Mouse (Mus musculus) bone marrow, adult 2 months (tissue): ENCODE measurements around the gene E2f2. TPM values are rescaled to one million over a fixed set of nuclear protein-coding genes. Genes with fewer than 3 reads are reported as not detected.

Experiments
- H3K27ac ChIP-seq: fragments of 200-500 bp; 2 replicates; pipeline ENCODE4 v1.5.1; 2012; ENCODE audit warnings: low read depth, mild to moderate bottlenecking, control low read depth, inconsistent platforms, low read length; ENCODE audit not compliant: control insufficient read depth, poor library complexity, insufficient read depth
- H3K4me1 ChIP-seq: fragments of 200-500 bp; 2 replicates; pipeline ENCODE4 v1.6.1; 2011; ENCODE audit warnings: low read length; ENCODE audit not compliant: control insufficient read depth, insufficient read depth
- H3K4me3 ChIP-seq: fragments of 200-500 bp; replicated peaks from 2 replicates; pipeline ENCODE3; 2011; ENCODE audit warnings: mild to moderate bottlenecking, low read depth, low read length, control low read depth; ENCODE audit not compliant: control insufficient read depth
- CTCF ChIP-seq: fragments of 200-500 bp; IDR thresholded peaks from 2 replicates; pipeline ENCODE4 v1.5.1; 2011; ENCODE audit warnings: low read length, control low read depth; ENCODE audit not compliant: control insufficient read depth, insufficient read depth
- POLR2A ChIP-seq: fragments of 200-500 bp; IDR thresholded peaks from 2 replicates; pipeline ENCODE4 v1.6.1; 2011; ENCODE audit warnings: low read depth, mild to moderate bottlenecking, control low read depth, low read length, borderline replicate concordance; ENCODE audit not compliant: control insufficient read depth
- WGBS: fragments of 180-500 bp; shearing (Covaris S2); methylation state at CpG from one replicate; pipeline ENCODE4 v1.1.7; 2018; 5-methylcytosine and 5-hydroxymethylcytosine counted together
- polyA plus RNA-seq: library from polyadenylated mRNA; stranded (reverse); fragments of >200 nt; gene quantifications from 2 replicates; pipeline ENCODE4 v1.2.4, GENCODE M21; 2011; ENCODE audit warnings: low replicate concordance; ENCODE audit not compliant: missing spikeins, insufficient read depth, insufficient read length

Gene E2f2
- polyA plus RNA-seq, 1 experiment: 157 TPM

DNA sequence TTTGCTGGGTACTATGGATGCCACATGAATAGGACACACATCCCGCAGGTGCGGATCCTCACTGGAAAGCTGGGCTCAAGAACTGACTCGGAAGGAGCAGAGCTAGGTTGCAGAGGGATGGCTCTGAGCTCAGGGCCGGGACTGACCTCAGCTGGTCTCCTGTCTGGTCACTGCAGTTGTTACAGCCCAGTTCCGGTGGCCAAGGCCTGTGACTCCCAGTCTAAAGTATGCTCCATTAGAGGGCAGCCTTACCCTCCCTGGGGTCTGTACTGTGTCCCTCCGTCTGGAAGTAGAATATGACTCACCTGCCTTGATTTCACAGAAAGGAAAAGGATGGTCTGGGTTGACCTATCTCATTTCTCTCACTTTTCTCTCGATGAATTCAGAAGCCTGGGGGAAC, 72.0 kb downstream of the E2f2 start:
- TF ChIP-seq POLR2A: no peak
- TF ChIP-seq CTCF: no peak
- no peaks in the 10 kb centered on the region for H3K4me1 ChIP-seq
- no peak overlapping the region for H3K27ac ChIP-seq
- no peak overlapping the region for H3K4me3 ChIP-seq
- 74% methylated on average over 7 of the region's 7 CpGs for WGBS

Other genes starting within 250 kb of the E2f2 start
- gene Hmgcl, start 225.9 kb upstream of the E2f2 start, polyA plus RNA-seq: 39.0 and 65.5 TPM in 2 replicates
- 4.7 and 11.0 TPM in 2 replicates for gene Gale, start 208.7 kb upstream of the E2f2 start, polyA plus RNA-seq
- gene Lypla2, start 199.8 kb upstream of the E2f2 start, polyA plus RNA-seq: 34.8 and 42.1 TPM in 2 replicates
- 48.2 and 49.8 TPM in 2 replicates for gene Pithd1, start 185.1 kb upstream of the E2f2 start, polyA plus RNA-seq
- gene Eloa, start 150.6 kb upstream of the E2f2 start, polyA plus RNA-seq: 16.8 and 22.9 TPM in 2 replicates
- gene Rpl11, start 119.0 kb upstream of the E2f2 start, polyA plus RNA-seq: 682 and 1,270 TPM in 2 replicates
- gene Id3, start 28.9 kb upstream of the E2f2 start, polyA plus RNA-seq: 14.5 and 33.8 TPM in 2 replicates
- gene Asap3, start 34.0 kb downstream of the E2f2 start, polyA plus RNA-seq: 0.23 and 0.60 TPM in 2 replicates
- gene Tcea3, start 75.3 kb downstream of the E2f2 start, polyA plus RNA-seq: 8.1 TPM in 1 of 2 replicates, not detected in the other
- gene Zfp46, start 112.3 kb downstream of the E2f2 start, polyA plus RNA-seq: 2.5 and 3.8 TPM in 2 replicates
- gene Hnrnpr, start 138.5 kb downstream of the E2f2 start, polyA plus RNA-seq: 76.2 and 86.6 TPM in 2 replicates